Comparison of ENCODE assay signal across 8 mouse cellular contexts in the genomic region with DNA sequence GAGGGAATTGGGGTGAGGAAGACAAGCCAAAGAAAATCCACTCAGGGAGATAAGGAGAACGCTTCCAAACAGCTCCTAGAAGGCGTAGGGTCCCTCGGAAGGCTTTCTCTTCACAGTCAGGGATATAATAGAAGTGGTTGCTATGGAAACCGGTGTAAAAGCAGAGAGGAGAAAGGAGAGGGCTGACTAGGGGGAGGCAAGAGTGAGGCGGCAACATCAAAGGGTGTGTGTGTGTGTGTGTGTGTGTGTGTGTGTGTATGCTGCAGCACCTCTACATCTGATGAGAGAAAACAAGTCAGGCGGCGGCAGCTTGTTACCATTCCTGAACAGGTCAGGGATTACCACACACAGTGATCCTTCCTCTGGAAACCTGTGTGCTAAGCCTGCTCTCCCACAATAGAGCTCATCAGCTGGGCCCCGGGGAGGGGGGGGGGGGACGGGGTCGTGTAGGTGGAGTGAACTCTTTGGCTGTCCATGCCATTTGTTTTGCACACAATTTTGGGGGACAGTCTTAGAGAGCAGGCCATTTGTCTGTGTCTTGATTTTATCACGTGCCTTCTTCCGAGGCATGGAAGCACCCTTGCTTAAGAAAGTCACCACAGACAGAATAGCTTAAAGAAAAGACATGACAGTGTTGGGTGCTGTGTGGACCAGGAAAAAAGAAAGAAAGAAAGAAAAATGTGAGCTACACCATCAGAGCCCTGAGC. TPM values are rescaled to one million over a fixed set of nuclear protein-coding genes. Genes with fewer than 3 reads are reported as not detected.
DNase-seq lines count a peak whose midpoint lies in the region; ATAC-seq lines count a peak whose summit lies in the region.

No protein-coding gene starts in this region.

- peak overlapping the region; percentile 94 for H3K27ac ChIP-seq in heart, embryonic 11.5 days (ENCODE audit: low read depth, low read length)

- 11% methylated on average over 11 of the region's 12 CpGs for WGBS in heart, embryonic 11.5 days (ENCODE audit: insufficient replicate concordance)

- intact Hi-C loops in left cerebral cortex, postnatal 36 days (cut with DNase I) = loop anchor here (2.0 kb wide), 1 partner anchor 16 kb away; no protein-coding TSS in a partner anchor

- no peaks in the 10 kb centered on the region for H3K9me3 ChIP-seq in heart, embryonic 11.5 days (replicated peaks; ENCODE audit: control insufficient read depth, low read length)

- no peak for ATAC-seq in heart, embryonic 11.5 days (replicated peaks; ENCODE audit: insufficient number of reproducible peaks, low FRiP score, low TSS enrichment)
- peak; percentile 64 for ATAC-seq in frontal cortex, adult (ENCODE audit: low TSS enrichment)

- no peak for DNase-seq in heart, adult 18-20 months
- peak; percentile 83 for DNase-seq in R1 (ENCODE audit: low read depth, low spot score)
- peak; percentile 52 to 60 for DNase-seq in left cerebral cortex, postnatal 36 days (ENCODE audit: low spot score in 2 of 2)
- peak; percentile 78 to 83 for DNase-seq in right cerebral cortex, adult 2 months (ENCODE audit: low spot score in 2 of 2)
- DNase-seq in testis, postnatal 14 days (ENCODE audit: low spot score) = no peak
- DNase-seq in urinary bladder, postnatal 4 days (ENCODE audit: low spot score in 2 of 2) = no peak

- H3K36me3 ChIP-seq in heart, embryonic 11.5 days (ENCODE audit: control insufficient read depth, insufficient read depth, low read length) = no peaks in the 10 kb centered on the region

- no peaks in the 10 kb centered on the region for H3K27me3 ChIP-seq in heart, embryonic 11.5 days (ENCODE audit: control insufficient read depth, insufficient read depth, low read length)

- H3K4me2 ChIP-seq in heart, embryonic 11.5 days = no peak overlapping the region

- H3K9ac ChIP-seq in heart, embryonic 11.5 days (ENCODE audit: low read depth, low read length) = 0 out of 2 replicates have a peak overlapping the region, but pooled peaks have one; percentile 47

- no peak overlapping the region for H3K4me3 ChIP-seq in heart, embryonic 11.5 days (ENCODE audit: low read depth, low read length)

- H3K4me1 ChIP-seq in heart, embryonic 11.5 days (ENCODE audit: control insufficient read depth, insufficient read depth, low read length) = peaks cover 55% of the 10 kb centered on the region

RNA-seq across cellular contexts. Expression of gene Irf2bp2, which starts 55.0 kb away (rescaled TPM):
- 5.9 and 6.5 TPM in 2 replicates for polyA plus RNA-seq in heart, embryonic 11.5 days (2014; fragmentation: Nextera tagmentation; extraction: Ambion mirVana)
- total RNA-seq in heart, adult 18-20 months (2021) = 100 to 1,000 TPM; 101 to 128 TPM
- total RNA-seq in left cerebral cortex, postnatal 36 days (2021) = 10 to 100 TPM; 54.3 to 63.3 TPM

Comparison
In these comparisons a context has a peak if more than half of its experiments do, and no peak if none do; other contexts are left out.
1. DNase-seq: peak in R1 (single experiment), left cerebral cortex, postnatal 36 days (2 of 2) and right cerebral cortex, adult 2 months (2 of 2); none in heart, adult 18-20 months (0 of 2), testis, postnatal 14 days (single experiment) and urinary bladder, postnatal 4 days (0 of 2).